Mouse (Mus musculus): ENCODE data around the gene Clcn2. TPM values are rescaled to one million over a fixed set of nuclear protein-coding genes. Genes with fewer than 3 reads are reported as not detected.

The Clcn2 gene
- polyA plus RNA-seq, 1 experiment from 2014 or later = 11.9 TPM

- peaks cover 9% of the 10 kb centered on the region for H3K4me1 ChIP-seq (ENCODE audit: control insufficient read depth, insufficient read depth, low read length)
- WGBS = 65% methylated on average over 10 of the region's 10 CpGs
- H3K27me3 ChIP-seq (replicated peaks; ENCODE audit: control insufficient read depth, insufficient read depth, low read length) = no peaks in the 10 kb centered on the region
- no peak overlapping the region for H3K4me2 ChIP-seq (ENCODE audit: low read length)
- no peak overlapping the region for H3K4me3 ChIP-seq (ENCODE audit: low read depth, low read length)
- no peak overlapping the region for H3K9ac ChIP-seq (ENCODE audit: low read length)
- no peak overlapping the region for H3K27ac ChIP-seq (ENCODE audit: low read depth, low read length)
- H3K36me3 ChIP-seq (ENCODE audit: control insufficient read depth, insufficient read depth, low read length) = peaks cover 84% of the 10 kb centered on the region
- DNase-seq (ENCODE audit: low spot score) (peak; percentile 47), ATAC-seq (no peak)
- H3K9me3 ChIP-seq (replicated peaks; ENCODE audit: control insufficient read depth, low read length) = no peaks in the 10 kb centered on the region
Observed at GRCm38 (mm10) chr16:20677974-20678675, 39.4 kb downstream of the Clcn2 start.

GRCm38 (mm10) chr16:20677380-20677779 is 40.2 kb downstream of the Clcn2 start:
- 91% methylated on average over 5 of the region's 5 CpGs for WGBS
- no peak for DNase-seq (ENCODE audit: low spot score)
- H3K9ac ChIP-seq (ENCODE audit: low read length) = no peak overlapping the region
- H3K27me3 ChIP-seq (replicated peaks; ENCODE audit: control insufficient read depth, insufficient read depth, low read length) = no peaks in the 10 kb centered on the region
- H3K4me2 ChIP-seq (ENCODE audit: low read length) = no peak overlapping the region
- no peak overlapping the region for H3K4me3 ChIP-seq (ENCODE audit: low read depth, low read length)
- peaks cover 76% of the 10 kb centered on the region for H3K36me3 ChIP-seq (ENCODE audit: control insufficient read depth, insufficient read depth, low read length)
- H3K9me3 ChIP-seq (replicated peaks; ENCODE audit: control insufficient read depth, low read length) = no peaks in the 10 kb centered on the region
- peaks cover 9% of the 10 kb centered on the region for H3K4me1 ChIP-seq (ENCODE audit: control insufficient read depth, insufficient read depth, low read length)
- ATAC-seq = no peak
- H3K27ac ChIP-seq (ENCODE audit: low read depth, low read length) = no peak overlapping the region

DNA sequence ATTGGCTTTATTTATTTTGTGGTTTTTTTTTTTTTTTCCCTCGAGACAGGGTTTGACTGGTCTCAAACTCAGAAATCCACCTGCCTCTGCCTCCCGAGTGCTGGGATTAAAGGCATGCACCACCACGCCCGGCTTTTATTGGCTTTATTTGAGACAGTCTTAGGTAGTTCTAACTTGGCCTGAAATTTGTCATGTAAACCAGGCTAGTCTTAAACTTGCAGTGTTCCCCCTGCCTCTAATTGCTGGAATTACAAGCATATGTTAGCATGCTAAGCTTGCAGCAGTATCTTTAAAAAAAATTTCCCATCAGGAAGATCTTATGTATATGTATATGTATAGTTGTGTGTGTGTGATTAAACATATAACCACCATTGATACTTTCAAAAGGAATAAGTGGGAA is 40.8 kb downstream of the Clcn2 start:
- ATAC-seq (no peak), DNase-seq (ENCODE audit: low spot score) (peak; percentile 29)
- no peaks in the 10 kb centered on the region for H3K9me3 ChIP-seq (replicated peaks; ENCODE audit: control insufficient read depth, low read length)
- no peak overlapping the region for H3K4me2 ChIP-seq (ENCODE audit: low read length)
- peaks cover 70% of the 10 kb centered on the region for H3K36me3 ChIP-seq (ENCODE audit: control insufficient read depth, insufficient read depth, low read length)
- H3K27me3 ChIP-seq (replicated peaks; ENCODE audit: control insufficient read depth, insufficient read depth, low read length) = no peaks in the 10 kb centered on the region
- H3K4me3 ChIP-seq (ENCODE audit: low read depth, low read length) = no peak overlapping the region
- no peak overlapping the region for H3K27ac ChIP-seq (ENCODE audit: low read depth, low read length)
- WGBS = 85% methylated on average over 4 of the region's 4 CpGs
- no peak overlapping the region for H3K9ac ChIP-seq (ENCODE audit: low read length)
- H3K4me1 ChIP-seq (ENCODE audit: control insufficient read depth, insufficient read depth, low read length) = peaks cover 9% of the 10 kb centered on the region

- H3K36me3 ChIP-seq (ENCODE audit: control insufficient read depth, insufficient read depth, low read length) = peaks cover 55% of the 10 kb centered on the region
- H3K4me3 ChIP-seq (ENCODE audit: low read depth, low read length) = no peak overlapping the region
- no peak for DNase-seq (ENCODE audit: low spot score)
- peaks cover 9% of the 10 kb centered on the region for H3K4me1 ChIP-seq (ENCODE audit: control insufficient read depth, insufficient read depth, low read length)
- ATAC-seq = no peak
- H3K9me3 ChIP-seq (replicated peaks; ENCODE audit: control insufficient read depth, low read length) = no peaks in the 10 kb centered on the region
- no peak overlapping the region for H3K27ac ChIP-seq (ENCODE audit: low read depth, low read length)
- no peak overlapping the region for H3K9ac ChIP-seq (ENCODE audit: low read length)
- WGBS = 93% methylated on average over 6 of the region's 6 CpGs
- H3K27me3 ChIP-seq (replicated peaks; ENCODE audit: control insufficient read depth, insufficient read depth, low read length) = no peaks in the 10 kb centered on the region
- no peak overlapping the region for H3K4me2 ChIP-seq (ENCODE audit: low read length)
Observed at GRCm38 (mm10) chr16:20675213-20675612, 42.3 kb downstream of the Clcn2 start.

GRCm38 (mm10) chr16:20673706-20674303 is 43.7 kb downstream of the Clcn2 start:
- ATAC-seq (no peak), DNase-seq (ENCODE audit: low spot score) (no peak)
- Histone ChIP-seq H3K4me1 (ENCODE audit: control insufficient read depth, insufficient read depth, low read length) (peaks cover 9% of the 10 kb centered on the region), H3K36me3 (ENCODE audit: control insufficient read depth, insufficient read depth, low read length) (peaks cover 41% of the 10 kb centered on the region), H3K27me3 (replicated peaks; ENCODE audit: control insufficient read depth, insufficient read depth, low read length) (no peaks in the 10 kb centered on the region), H3K9me3 (replicated peaks; ENCODE audit: control insufficient read depth, low read length) (no peaks in the 10 kb centered on the region), H3K9ac (ENCODE audit: low read length) (peak overlapping the region; percentile 96), H3K4me3 (ENCODE audit: low read depth, low read length) (peak overlapping the region; percentile 92), H3K4me2 (ENCODE audit: low read length) (peak overlapping the region; percentile 93), H3K27ac (ENCODE audit: low read depth, low read length) (peak overlapping the region; percentile 87; the same call in 1 of the 2 replicates)
- WGBS = 10% methylated on average over 14 of the region's 14 CpGs

DNA sequence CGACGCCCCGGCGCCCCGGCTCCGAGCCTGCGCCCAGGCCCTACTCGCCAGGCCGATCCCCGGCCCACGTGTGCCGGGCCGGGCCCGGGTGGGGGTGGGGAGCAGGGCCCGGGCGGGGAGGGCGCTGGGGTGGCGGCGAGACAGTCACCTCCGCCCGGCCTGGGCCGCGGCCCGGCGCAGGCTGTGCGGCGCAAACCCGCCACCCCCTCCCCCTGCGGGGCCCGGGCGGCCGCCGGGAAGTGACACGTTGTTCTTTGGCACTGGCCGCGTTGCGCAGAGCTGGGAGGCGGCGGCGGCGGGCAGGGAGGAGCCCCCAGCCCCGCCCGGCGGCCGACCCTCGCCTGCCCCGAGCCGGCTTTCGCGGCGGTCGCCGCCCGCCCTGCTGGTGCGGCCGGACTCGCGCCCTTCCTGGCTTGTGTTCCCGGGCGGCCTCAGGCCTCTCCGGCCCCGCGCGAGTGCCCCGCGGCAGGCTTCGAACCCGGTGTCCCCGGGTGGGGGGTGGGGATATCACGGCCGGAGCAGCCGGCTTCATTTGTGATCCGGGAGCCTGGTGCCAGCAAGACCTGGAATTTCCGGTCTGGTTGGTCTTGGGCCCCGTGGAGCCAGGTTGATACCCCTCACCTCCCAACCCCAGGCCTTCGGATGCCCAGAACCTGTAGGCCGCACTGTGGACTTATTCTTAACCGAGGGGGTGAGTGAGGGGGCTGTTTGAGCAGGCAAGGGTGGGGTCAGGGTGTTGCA is 44.4 kb downstream of the Clcn2 start:
- Histone ChIP-seq H3K36me3 (ENCODE audit: control insufficient read depth, insufficient read depth, low read length) (peaks cover 34% of the 10 kb centered on the region), H3K27ac (ENCODE audit: low read depth, low read length) (peak overlapping the region; percentile 87), H3K4me1 (ENCODE audit: control insufficient read depth, insufficient read depth, low read length) (peaks cover 9% of the 10 kb centered on the region), H3K9ac (ENCODE audit: low read length) (peak overlapping the region; percentile 96), H3K27me3 (replicated peaks; ENCODE audit: control insufficient read depth, insufficient read depth, low read length) (no peaks in the 10 kb centered on the region), H3K4me3 (ENCODE audit: low read depth, low read length) (peak overlapping the region; percentile 92), H3K9me3 (replicated peaks; ENCODE audit: control insufficient read depth, low read length) (no peaks in the 10 kb centered on the region), H3K4me2 (ENCODE audit: low read length) (peak overlapping the region; percentile 93)
- peak; percentile 83; the same call in 1 of the 2 replicates for ATAC-seq
- DNase-seq (ENCODE audit: low spot score) = no peak
- WGBS = under 1% methylated on average over 40 of the region's 78 CpGs

DNA sequence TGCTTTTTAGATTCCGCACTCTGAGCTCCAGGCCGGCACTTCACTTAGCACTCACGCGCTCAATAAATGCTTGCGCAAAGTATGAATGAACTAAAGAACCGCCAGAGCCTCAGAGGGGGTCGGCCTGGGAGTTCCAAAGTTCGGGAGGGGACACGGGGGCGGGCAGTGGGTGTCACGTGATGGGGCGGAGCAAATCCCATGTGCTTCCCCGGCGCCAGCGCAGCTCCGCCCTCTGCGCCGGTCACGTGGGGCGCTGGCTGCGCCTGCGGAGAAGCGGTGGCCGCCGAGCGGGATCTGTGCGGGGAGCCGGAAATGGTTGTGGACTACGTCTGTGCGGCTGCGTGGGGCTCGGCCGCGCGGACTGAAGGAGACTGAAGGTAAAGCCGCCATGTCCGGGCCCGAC is 45.0 kb downstream of the Clcn2 start:
- Histone ChIP-seq H3K4me1 (ENCODE audit: control insufficient read depth, insufficient read depth, low read length) (peaks cover 9% of the 10 kb centered on the region), H3K27ac (ENCODE audit: low read depth, low read length) (peak overlapping the region; percentile 87), H3K9ac (ENCODE audit: low read length) (peak overlapping the region; percentile 96), H3K27me3 (replicated peaks; ENCODE audit: control insufficient read depth, insufficient read depth, low read length) (no peaks in the 10 kb centered on the region), H3K36me3 (ENCODE audit: control insufficient read depth, insufficient read depth, low read length) (peaks cover 28% of the 10 kb centered on the region), H3K4me2 (ENCODE audit: low read length) (peak overlapping the region; percentile 93), H3K9me3 (replicated peaks; ENCODE audit: control insufficient read depth, low read length) (no peaks in the 10 kb centered on the region), H3K4me3 (ENCODE audit: low read depth, low read length) (peak overlapping the region; percentile 92)
- peak; percentile 97 for DNase-seq (ENCODE audit: low spot score)
- ATAC-seq = peak; percentile 98
- 4% methylated on average over 20 of the region's 38 CpGs for WGBS

GRCm38 (mm10) chr16:20671886-20672285 is 45.7 kb downstream of the Clcn2 start:
- no peak for ATAC-seq
- Histone ChIP-seq H3K9me3 (replicated peaks; ENCODE audit: control insufficient read depth, low read length) (no peaks in the 10 kb centered on the region), H3K4me3 (ENCODE audit: low read depth, low read length) (peak overlapping the region; percentile 92; the same call in 1 of the 2 replicates), H3K27me3 (replicated peaks; ENCODE audit: control insufficient read depth, insufficient read depth, low read length) (no peaks in the 10 kb centered on the region), H3K4me1 (ENCODE audit: control insufficient read depth, insufficient read depth, low read length) (peaks cover 9% of the 10 kb centered on the region), H3K4me2 (ENCODE audit: low read length) (peak overlapping the region; percentile 93), H3K9ac (ENCODE audit: low read length) (no peak overlapping the region; the same call in 1 of the 2 replicates), H3K36me3 (ENCODE audit: control insufficient read depth, insufficient read depth, low read length) (peaks cover 22% of the 10 kb centered on the region), H3K27ac (ENCODE audit: low read depth, low read length) (no peak overlapping the region)
- no peak for DNase-seq (ENCODE audit: low spot score)
- 23% methylated on average over 6 of the region's 6 CpGs for WGBS

Measured in forebrain, embryonic 14.5 days (tissue).